Mouse (Mus musculus) brain, embryonic 14.5 days (tissue): ENCODE data around the gene Cd200r2.

Experiments used
- CTCF ChIP-seq: fragments of 200-500 bp; IDR thresholded peaks from 2 replicates; pipeline ENCODE4 v1.5.1; 2012; ENCODE audit warnings: inconsistent platforms, mild to moderate bottlenecking, moderate library complexity, borderline replicate concordance; ENCODE audit not compliant: insufficient read depth, insufficient read length; ENCODE audit errors: extremely low read depth
- POLR2A ChIP-seq: fragments of 200-500 bp; IDR thresholded peaks from 2 replicates; pipeline ENCODE4 v1.6.1; 2012; ENCODE audit warnings: mild to moderate bottlenecking, inconsistent platforms, borderline replicate concordance; ENCODE audit not compliant: poor library complexity, insufficient read depth, insufficient read length, severe bottlenecking; ENCODE audit errors: extremely low read depth

DNA sequence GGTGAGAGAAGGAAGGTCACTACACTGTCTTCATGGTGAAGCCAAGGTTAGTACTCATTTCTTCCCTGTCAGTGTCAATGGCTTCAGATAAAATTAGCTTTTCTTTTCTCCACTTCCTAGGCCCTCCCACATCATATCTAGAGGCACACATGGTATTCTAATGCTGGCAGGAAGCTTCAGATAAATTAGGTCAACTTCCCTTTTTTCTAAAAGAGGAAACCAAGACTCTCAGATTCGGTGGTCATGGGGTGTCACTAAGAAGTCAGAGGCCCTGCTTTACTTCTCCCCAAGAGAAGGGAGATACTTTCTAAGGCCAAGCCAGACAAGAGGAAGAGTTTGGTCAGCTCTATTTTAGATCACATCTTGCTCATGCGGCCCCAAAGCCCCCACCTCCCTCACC is 95.9 kb downstream of the Cd200r2 start:
- TF ChIP-seq CTCF (no peak), POLR2A (no peak)
